Mouse (Mus musculus): Measurements from ENCODE around the gene Kctd4. TPM values are rescaled to one million over a fixed set of nuclear protein-coding genes. Genes with fewer than 3 reads are reported as not detected.

Kctd4 gene
- total and polyA plus RNA-seq, 3 experiments = 0.01 to 0.08 TPM; not detected in 1

DNA sequence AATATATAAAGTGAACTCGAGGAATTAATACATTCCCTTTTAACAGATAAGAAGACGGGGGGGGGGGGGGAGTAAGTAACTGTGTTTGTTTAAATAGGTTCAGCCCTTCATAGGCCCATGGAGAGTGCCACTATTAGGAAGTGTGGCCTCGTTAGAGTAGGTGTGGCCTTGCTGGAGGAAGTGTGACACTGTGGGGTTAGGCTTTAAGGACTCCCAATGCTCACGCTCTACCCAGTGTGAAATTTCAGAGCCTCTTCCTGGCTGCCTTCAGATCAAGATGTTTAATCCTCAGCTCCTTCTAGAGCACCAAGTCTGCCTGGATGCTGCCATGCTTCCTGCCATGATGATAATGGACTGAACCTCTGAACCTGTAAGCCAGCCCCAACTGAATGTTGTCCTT, 47.0 kb downstream of the Kctd4 start:
- DNase-seq (ENCODE audit: low read depth, low spot score) = peak; percentile 51
- Histone ChIP-seq H3K4me1 (ENCODE audit: control insufficient read depth in 1 of 2, insufficient read depth in 2 of 2, low read length in 2 of 2) (peaks cover 3 to 4% of the 10 kb centered on the region in 2 experiments; a peak in 3 of 4 replicates), H3K27ac (ENCODE audit: control insufficient read depth, low read depth, low read length) (no peak overlapping the region), H3K9me3 (replicated peaks; ENCODE audit: insufficient read depth, low read length) (no peaks in the 10 kb centered on the region), H3K36me3 (ENCODE audit: control insufficient read depth in 1 of 2, insufficient read depth in 2 of 2, low read length in 2 of 2) (peaks cover 8 to 21% of the 10 kb centered on the region in 2 experiments), H3K9ac (ENCODE audit: control insufficient read depth, low read depth, low read length, poor library complexity, severe bottlenecking) (no peak overlapping the region), H3K27me3 (ENCODE audit: control insufficient read depth in 1 of 2, insufficient read depth in 2 of 2, low read length in 2 of 2) (no peaks in the 10 kb centered on the region), H3K79me2 (ENCODE audit: control insufficient read depth, insufficient read depth, low read length, poor library complexity) (peaks cover 60% of the 10 kb centered on the region), H3K4me3 (ENCODE audit: control insufficient read depth in 1 of 2, insufficient read depth in 1 of 2, low read depth in 2 of 2, low read length in 2 of 2) (no peak overlapping the region)
- no peak for TF ChIP-seq TAL1 (IDR thresholded peaks at IDR 0.05; ENCODE audit: low read length)
- TF ChIP-seq MXI1 (IDR thresholded peaks at IDR 0.05; ENCODE audit: low read depth, low read length) = no peak
- TF ChIP-seq ZC3H11A (IDR thresholded peaks at IDR 0.05; ENCODE audit: low read depth, low read length) = no peak
- no peak for TF ChIP-seq MYB (IDR thresholded peaks at IDR 0.05; ENCODE audit: low read depth, low read length)
- TF ChIP-seq UBTF (IDR thresholded peaks at IDR 0.05; ENCODE audit: borderline replicate concordance, insufficient read depth, low read depth, low read length) = no peak
- TF ChIP-seq SIN3A (IDR thresholded peaks at IDR 0.05; ENCODE audit: low read length) = no peak
- TF ChIP-seq USF2 (IDR thresholded peaks at IDR 0.05; ENCODE audit: borderline replicate concordance in 1 of 2, insufficient read depth in 1 of 2, low read depth in 1 of 2, low read length in 2 of 2) = no peak
- TF ChIP-seq ZKSCAN1 (IDR thresholded peaks at IDR 0.05; ENCODE audit: low read depth, low read length) = no peak
- TF ChIP-seq SMC3 (IDR thresholded peaks at IDR 0.05; ENCODE audit: low read depth, low read length) = no peak
- no peak for TF ChIP-seq GABPA (IDR thresholded peaks at IDR 0.05; ENCODE audit: low read depth, low read length)
- no peak for TF ChIP-seq MAZ (IDR thresholded peaks at IDR 0.05; ENCODE audit: low read depth, low read length)
- TF ChIP-seq POLR2AphosphoS5 (IDR thresholded peaks at IDR 0.05; ENCODE audit: borderline replicate concordance, low read depth, low read length) = no peak
- TF ChIP-seq CHD2 (IDR thresholded peaks at IDR 0.05; ENCODE audit: low read length) = no peak
- no peak for TF ChIP-seq BHLHE40 (IDR thresholded peaks at IDR 0.05; ENCODE audit: borderline replicate concordance, low read depth, low read length)
- no peak for TF ChIP-seq JUND (IDR thresholded peaks at IDR 0.05; ENCODE audit: low read depth, low read length)

DNA sequence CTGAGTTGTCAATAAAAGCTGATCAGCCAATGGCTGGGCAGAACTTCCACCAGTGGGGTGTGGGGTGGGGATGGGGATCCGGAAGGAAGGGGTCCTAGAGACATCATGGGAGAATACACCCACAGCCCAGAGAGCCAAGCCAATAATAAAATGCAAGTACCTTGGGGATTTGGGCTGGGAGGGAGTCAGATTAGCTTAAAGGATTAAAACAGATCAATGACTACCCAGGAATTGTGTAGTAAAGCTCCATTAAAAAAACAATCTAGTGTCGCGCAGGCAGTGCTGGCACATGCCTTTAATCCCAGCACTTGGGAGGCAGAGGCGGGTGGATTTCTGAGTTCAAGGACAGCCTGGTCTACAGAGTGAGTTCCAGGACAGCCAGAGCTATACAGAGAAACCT, 50.2 kb downstream of the Kctd4 start:
- DNase-seq (ENCODE audit: low read depth, low spot score) = no peak
- H3K9me3 ChIP-seq (replicated peaks; ENCODE audit: insufficient read depth, low read length) = no peaks in the 10 kb centered on the region
- H3K79me2 ChIP-seq (ENCODE audit: control insufficient read depth, insufficient read depth, low read length, poor library complexity) = peaks cover 71% of the 10 kb centered on the region
- peaks cover 14 to 16% of the 10 kb centered on the region in 2 experiments for H3K4me1 ChIP-seq (ENCODE audit: control insufficient read depth in 1 of 2, insufficient read depth in 2 of 2, low read length in 2 of 2)
- H3K27ac ChIP-seq (ENCODE audit: control insufficient read depth, low read depth, low read length) = no peak overlapping the region
- H3K9ac ChIP-seq (ENCODE audit: control insufficient read depth, low read depth, low read length, poor library complexity, severe bottlenecking) = no peak overlapping the region
- H3K4me3 ChIP-seq (ENCODE audit: control insufficient read depth in 1 of 2, insufficient read depth in 1 of 2, low read depth in 2 of 2, low read length in 2 of 2) = no peak overlapping the region
- TF ChIP-seq ZKSCAN1 (IDR thresholded peaks at IDR 0.05; ENCODE audit: low read depth, low read length) = no peak
- no peak for TF ChIP-seq MAFK (IDR thresholded peaks at IDR 0.05; ENCODE audit: borderline replicate concordance, low read depth, low read length)
- TF ChIP-seq ZMIZ1 (IDR thresholded peaks at IDR 0.05; ENCODE audit: low read depth, low read length) = no peak
- no peak for TF ChIP-seq USF2 (IDR thresholded peaks at IDR 0.05; ENCODE audit: borderline replicate concordance in 1 of 2, insufficient read depth in 1 of 2, low read depth in 1 of 2, low read length in 2 of 2)
- no peak for TF ChIP-seq MYC (IDR thresholded peaks at IDR 0.05; ENCODE audit: low read depth, low read length)
- no peak for TF ChIP-seq ETS1 (IDR thresholded peaks at IDR 0.05; ENCODE audit: low read depth, low read length)
- no peak for TF ChIP-seq NELFE (IDR thresholded peaks at IDR 0.05; ENCODE audit: low read depth, low read length)
- TF ChIP-seq ZNF384 (IDR thresholded peaks at IDR 0.05; ENCODE audit: low read depth, low read length) = no peak
- TF ChIP-seq HCFC1 (IDR thresholded peaks at IDR 0.05; ENCODE audit: low read depth, low read length) = no peak
- TF ChIP-seq NRF1 (IDR thresholded peaks at IDR 0.05; ENCODE audit: insufficient read depth, low read depth, low read length, poor library complexity, severe bottlenecking) = no peak
- no peak for TF ChIP-seq MYB (IDR thresholded peaks at IDR 0.05; ENCODE audit: low read depth, low read length)
- TF ChIP-seq MXI1 (IDR thresholded peaks at IDR 0.05; ENCODE audit: low read depth, low read length) = no peak
- no peak for TF ChIP-seq RCOR1 (IDR thresholded peaks at IDR 0.05; ENCODE audit: low read depth, low read length)
- H3K27me3 ChIP-seq (ENCODE audit: control insufficient read depth in 1 of 2, insufficient read depth in 2 of 2, low read length in 2 of 2) = no peaks in the 10 kb centered on the region
- H3K36me3 ChIP-seq (ENCODE audit: control insufficient read depth in 1 of 2, insufficient read depth in 2 of 2, low read length in 2 of 2) = peaks cover 9 to 35% of the 10 kb centered on the region in 2 experiments
